Mouse (Mus musculus): Measurements from ENCODE around the gene Prelid3b.

GRCm38 (mm10) chr2:174513827-174514226 is 40.9 kb upstream of the Prelid3b start:
- TF ChIP-seq EP300 (IDR thresholded peaks at IDR 0.05; ENCODE audit: insufficient read depth, low read depth, low read length) (no peak), CTCF (IDR thresholded peaks at IDR 0.05; ENCODE audit: low read depth, low read length) (no peak)
